Mouse (Mus musculus): ENCODE measurements around the gene Ate1.
"Not testable (repeated sequence)": the region's sequence is repeated elsewhere in the genome, so short reads cannot be mapped to it uniquely, and the experiment has no call there.

- not testable (repeated sequence) for TF ChIP-seq CTCF (IDR thresholded peaks at IDR 0.05; ENCODE audit: control insufficient read depth, insufficient read depth, low read length); POLR2A (IDR thresholded peaks at IDR 0.05; ENCODE audit: borderline replicate concordance, control insufficient read depth, low read depth, low read length)
Measured at GRCm38 (mm10) chr7:130479003-130479402, 41.2 kb downstream of the Ate1 start.
